Mouse (Mus musculus) heart, adult 9 months (tissue): ENCODE data around the gene Rho.

Experiments used
- DNase-seq, 2 experiments: peaks; one replicate each; pipeline ENCODE4 v3.0.0; 2022; ENCODE audit warnings: low spot score in 2 of 2

The Rho gene

GRCm38 (mm10) chr6:115975606-115976005 is 44.1 kb downstream of the Rho start:
- DNase-seq, result no peak

GRCm38 (mm10) chr6:115977810-115978209 is 46.3 kb downstream of the Rho start:
- no peak for DNase-seq

- no peak for DNase-seq
Observed at GRCm38 (mm10) chr6:115978596-115978995, 47.0 kb downstream of the Rho start.

GRCm38 (mm10) chr6:115982889-115983288 is 51.3 kb downstream of the Rho start:
- no peak for DNase-seq

GRCm38 (mm10) chr6:115983306-115984038 is 51.9 kb downstream of the Rho start:
- no peak for DNase-seq

- DNase-seq, result no peak
Observed at GRCm38 (mm10) chr6:115984580-115984979, 53.0 kb downstream of the Rho start.

- DNase-seq, result no peak
Observed at GRCm38 (mm10) chr6:115985622-115986021, 54.1 kb downstream of the Rho start.

GRCm38 (mm10) chr6:115986472-115987095 is 55.0 kb downstream of the Rho start:
- peak; percentile 55 to 69 for DNase-seq

GRCm38 (mm10) chr6:115987096-115987747 is 55.7 kb downstream of the Rho start:
- no peak for DNase-seq

GRCm38 (mm10) chr6:115989032-115989431 is 57.5 kb downstream of the Rho start:
- DNase-seq, result no peak

- DNase-seq, result no peak
Observed at GRCm38 (mm10) chr6:115989607-115990006, 58.1 kb downstream of the Rho start.
